Mouse (Mus musculus) Patski (cell line): ENCODE measurements at regions not wholly inside any gene's neighbourhood (a gene's known extent, or its start where the extent isn't known, plus 50 kb on each side); places are given as distances from the start of the nearest gene placed in this dataset.
"Not testable (repeated sequence)": the region's sequence is repeated elsewhere in the genome, so short reads cannot be mapped to it uniquely, and the experiment has no call there.

Experiments
- ATAC-seq: fragments of 100-300 bp; one replicate; pipeline ENCODE4 v1.8.0; 2021
- CTCF ChIA-PET: fragments of 350-600 bp; sonication (Branson Sonifier 250); formaldehyde crosslinking; loops from one replicate; lab custom pipeline; 2022; ENCODE audit warnings: inconsistent platforms; lab: Charles Lee
- POLR2A ChIA-PET: fragments of 350-600 bp; sonication (Branson Sonifier 250); formaldehyde crosslinking; loops from one replicate; lab custom pipeline; 2022; ENCODE audit warnings: antibody characterized with exemption, inconsistent platforms; lab: Charles Lee
- DNase-seq: peaks from one replicate; pipeline ENCODE4 v3.0.0-alpha.2; 2011; ENCODE audit warnings: low read depth, low spot score
- H3K27me3 ChIP-seq: fragments of 371-371 bp; one replicate; pipeline ENCODE4 v1.5.1; 2021
- CTCF ChIP-seq: fragments of 100-300 bp; IDR thresholded peaks from one replicate; pipeline ENCODE4 v1.5.1; 2021
- in situ Hi-C: fragments of 300-500 bp; cut with MboI; formaldehyde crosslinking; loops from 3 replicates; pipeline ENCODE4 v1.11.1; 2018; ENCODE audit warnings: low pct_unique_long_range_greater_than_20kb, mixed read lengths

DNA sequence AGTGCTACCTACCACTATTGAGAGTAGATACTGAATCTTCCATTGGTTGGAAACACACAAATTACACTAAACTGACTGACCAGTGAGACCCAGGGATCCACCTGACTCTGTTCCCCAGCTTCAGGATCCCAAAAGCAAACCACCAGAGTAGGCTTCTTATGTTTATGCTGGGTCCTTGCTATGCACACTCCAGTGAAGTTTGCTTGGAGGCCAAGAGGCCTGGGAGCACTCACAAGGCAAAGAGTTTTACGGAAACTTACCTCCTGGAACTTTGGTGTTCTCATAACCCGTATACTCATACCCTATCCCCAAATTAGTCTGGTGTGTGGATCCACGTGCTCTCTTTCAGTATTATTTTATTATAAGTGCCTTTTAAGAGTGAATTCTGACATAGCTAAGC lies 1062.1 kb upstream of the 1700008P02Rik start:
- TF ChIP-seq CTCF, result no peak
- H3K27me3 ChIP-seq, result no peaks in the 10 kb centered on the region
- POLR2A ChIA-PET, result no interaction called here
- DNase-seq (no peak), ATAC-seq (no peak)
- CTCF ChIA-PET, result no interaction called here
- in situ Hi-C loops, result no loop called here

- CTCF ChIA-PET, result interaction anchor here (1.1 kb wide), 1 partner anchor 10 kb away, joined by 3 read pairs; no protein-coding TSS in a partner anchor
- in situ Hi-C loops, result no loop called here
- POLR2A ChIA-PET, result no interaction called here
- ATAC-seq, result no peak
- no peak for DNase-seq
- no peak for TF ChIP-seq CTCF
- no peaks in the 10 kb centered on the region for H3K27me3 ChIP-seq
Observed at GRCm38 (mm10) chr3:7669956-7670355, 1049.7 kb upstream of the 1700008P02Rik start.

DNA sequence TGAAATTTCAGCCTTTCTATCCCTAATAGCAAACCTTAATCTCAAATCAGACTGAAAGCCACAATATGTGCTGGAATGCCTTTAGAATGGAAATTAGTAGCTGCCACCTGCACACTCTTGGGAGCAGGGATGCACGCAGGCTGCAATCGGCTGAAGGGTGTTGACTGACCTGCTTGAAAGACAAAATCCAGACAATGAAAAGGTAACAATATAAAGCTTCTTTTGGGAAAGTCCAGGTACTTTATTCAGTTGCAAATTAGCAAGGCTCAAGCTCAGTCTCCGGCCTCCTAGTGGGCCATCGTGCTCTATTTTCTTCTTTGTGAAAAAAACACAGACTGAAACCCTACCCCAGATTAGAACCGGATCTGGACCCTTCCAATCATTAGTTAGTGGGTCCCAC lies 1047.6 kb upstream of the 1700008P02Rik start:
- in situ Hi-C loops, POLR2A ChIA-PET: not testable (repeated sequence)

DNA sequence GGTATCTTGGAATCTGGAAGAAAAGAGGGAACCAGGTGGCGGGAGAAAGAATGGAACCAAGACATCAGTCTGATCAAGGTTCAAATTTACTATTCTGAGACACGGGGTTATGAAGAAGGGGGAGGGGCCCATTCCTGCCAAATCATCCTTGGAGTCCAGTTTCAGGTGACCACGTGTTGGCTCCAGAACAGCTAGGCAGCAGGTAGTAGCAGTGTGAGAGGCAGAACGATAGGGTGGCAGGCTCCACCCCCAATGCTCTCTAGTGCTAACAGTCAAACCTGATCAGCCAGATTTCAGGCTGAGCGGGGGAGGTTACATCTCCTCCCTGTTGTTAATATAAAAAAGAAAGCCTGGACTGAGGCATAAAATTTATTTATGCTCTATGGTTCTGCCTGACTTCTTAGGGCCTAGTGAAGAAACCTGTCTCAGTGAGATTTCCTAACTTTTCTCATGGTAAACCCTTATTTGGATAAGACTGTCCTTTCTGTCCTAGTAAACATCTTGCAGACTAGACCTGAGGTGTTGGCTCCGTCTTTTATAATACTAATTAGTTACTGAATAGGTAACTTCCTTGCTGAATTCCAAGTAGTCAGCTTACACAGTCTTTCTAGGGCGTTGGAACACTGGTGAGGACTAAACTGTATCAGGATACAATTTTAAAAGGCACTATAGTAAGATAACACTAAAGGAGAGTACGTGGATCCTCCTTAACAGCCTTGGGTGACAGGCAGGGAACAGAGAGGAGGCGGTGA lies 1046.3 kb upstream of the 1700008P02Rik start:
- ATAC-seq, H3K27me3 ChIP-seq, DNase-seq, in situ Hi-C loops, CTCF ChIA-PET, POLR2A ChIA-PET: not testable (repeated sequence)

More for the DNA sequence above, 1047.6 kb upstream of the 1700008P02Rik start:
- CTCF ChIA-PET, DNase-seq, ATAC-seq, H3K27me3 ChIP-seq: not testable (repeated sequence)
